Mouse (Mus musculus): ENCODE results near the gene Amph. TPM values are rescaled to one million over a fixed set of nuclear protein-coding genes. Genes with fewer than 3 reads are reported as not detected.

Amph gene
- total and polyA plus RNA-seq, 3 experiments: not detected

- DNase-seq (ENCODE audit: extremely low read depth): no peak
- no peak overlapping the region for H3K9ac ChIP-seq (ENCODE audit: insufficient read depth, low read depth)
- no peaks in the 10 kb centered on the region for H3K79me2 ChIP-seq (replicated peaks; ENCODE audit: control insufficient read depth, extremely low read depth, insufficient read depth, poor library complexity, severe bottlenecking)
- H3K27me3 ChIP-seq (replicated peaks): no peaks in the 10 kb centered on the region
- H3K4me1 ChIP-seq (ENCODE audit: control insufficient read depth in 1 of 2, insufficient read depth in 2 of 2): peaks cover 0 to 5% of the 10 kb centered on the region in 2 experiments; a peak in 3 of 4 replicates
- no peak overlapping the region for H3K4me2 ChIP-seq (ENCODE audit: insufficient read depth, low read depth, poor library complexity, severe bottlenecking)
- no peak overlapping the region for H3K27ac ChIP-seq (ENCODE audit: insufficient read depth, low read depth)
- dilution Hi-C loops (cut with MboI; ENCODE audit: extremely low pct_ligation_motif_present, extremely low pct_unique_long_range_greater_than_20kb, low sequenced_read_pairs): no loop called here
- H3K4me3 ChIP-seq (replicated peaks in 1 of 3; ENCODE audit: low read depth in 2 of 3, low read length in 2 of 3, poor library complexity in 1 of 3): no peak overlapping the region
- H3K36me3 ChIP-seq (replicated peaks in 1 of 2; ENCODE audit: control insufficient read depth in 1 of 2, insufficient read depth in 1 of 2, low read length in 1 of 2): no peaks in the 10 kb centered on the region
- H3K9me3 ChIP-seq (replicated peaks; ENCODE audit: low read length): no peaks in the 10 kb centered on the region
- TF ChIP-seq MAZ (IDR thresholded peaks at IDR 0.05; ENCODE audit: low read depth, low read length) (no peak), ZMIZ1 (IDR thresholded peaks at IDR 0.05; ENCODE audit: low read depth, low read length) (no peak), RCOR1 (conservative IDR thresholded peaks at IDR 0.05; ENCODE audit: low read depth, low read length) (no peak), NELFE (IDR thresholded peaks at IDR 0.05; ENCODE audit: low read depth, low read length) (no peak), USF2 (conservative IDR thresholded peaks at IDR 0.05; ENCODE audit: low read depth, low read length) (no peak), MXI1 (IDR thresholded peaks at IDR 0.05; ENCODE audit: low read depth, low read length) (no peak), TCF12 (IDR thresholded peaks at IDR 0.05; ENCODE audit: low read depth, low read length) (no peak), PAX5 (IDR thresholded peaks at IDR 0.05; ENCODE audit: low read length) (no peak), KAT2A (IDR thresholded peaks at IDR 0.05; ENCODE audit: insufficient replicate concordance, low read length) (no peak), E2F4 (IDR thresholded peaks at IDR 0.05; ENCODE audit: insufficient replicate concordance, low read depth, low read length) (no peak), POLR2A (IDR thresholded peaks at IDR 0.05; ENCODE audit: low read depth, low read length) (no peak), GABPA (IDR thresholded peaks at IDR 0.05; ENCODE audit: insufficient replicate concordance, low read depth, low read length) (no peak), EP300 (IDR thresholded peaks at IDR 0.05; ENCODE audit: low read length) (no peak), MYC (IDR thresholded peaks at IDR 0.05; ENCODE audit: low read depth, low read length) (no peak), CHD2 (IDR thresholded peaks at IDR 0.05; ENCODE audit: low read length) (no peak), JUND (conservative IDR thresholded peaks at IDR 0.05; ENCODE audit: low read depth, low read length) (no peak), BHLHE40 (IDR thresholded peaks at IDR 0.05; ENCODE audit: low read depth, low read length) (no peak)
- in situ Hi-C loops (cut with MboI; ENCODE audit: low pct_ligation_motif_present, low pct_unique_long_range_greater_than_20kb, low sequenced_read_pairs): no loop called here
Observed at GRCm38 (mm10) chr13:19137932-19138331, 189.9 kb downstream of the Amph start.

DNA sequence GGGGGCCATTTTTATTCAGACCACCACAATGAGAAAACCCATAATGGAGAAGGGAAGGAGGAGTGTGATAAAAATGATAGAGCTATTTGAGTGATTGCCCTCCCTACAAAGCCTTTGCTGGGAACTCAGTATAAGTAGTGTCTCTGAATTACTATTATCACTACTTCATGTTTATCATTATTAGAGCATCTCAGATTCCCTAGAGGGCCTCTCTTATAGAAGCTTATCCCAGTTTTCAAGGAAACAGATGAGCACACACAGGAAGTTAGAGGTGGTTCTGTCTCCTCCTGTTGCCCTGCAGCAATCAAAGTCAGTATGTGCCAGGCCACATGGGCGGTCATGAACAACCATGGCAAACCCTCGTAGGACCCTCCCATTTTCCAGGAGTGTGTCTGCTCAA lies 190.5 kb downstream of the Amph start:
- Histone ChIP-seq H3K27me3 (replicated peaks) (no peaks in the 10 kb centered on the region), H3K4me3 (replicated peaks in 1 of 3; ENCODE audit: low read depth in 2 of 3, low read length in 2 of 3, poor library complexity in 1 of 3) (no peak overlapping the region), H3K9me3 (replicated peaks; ENCODE audit: low read length) (no peaks in the 10 kb centered on the region), H3K79me2 (replicated peaks; ENCODE audit: control insufficient read depth, extremely low read depth, insufficient read depth, poor library complexity, severe bottlenecking) (no peaks in the 10 kb centered on the region), H3K4me2 (ENCODE audit: insufficient read depth, low read depth, poor library complexity, severe bottlenecking) (no peak overlapping the region), H3K9ac (ENCODE audit: insufficient read depth, low read depth) (no peak overlapping the region), H3K4me1 (ENCODE audit: control insufficient read depth in 1 of 2, insufficient read depth in 2 of 2) (peaks cover 0 to 5% of the 10 kb centered on the region in 2 experiments; a peak in 3 of 4 replicates), H3K36me3 (replicated peaks in 1 of 2; ENCODE audit: control insufficient read depth in 1 of 2, insufficient read depth in 1 of 2, low read length in 1 of 2) (no peaks in the 10 kb centered on the region), H3K27ac (ENCODE audit: insufficient read depth, low read depth) (no peak overlapping the region)
- no peak for DNase-seq (ENCODE audit: extremely low read depth)
- in situ Hi-C loops (cut with MboI; ENCODE audit: low pct_ligation_motif_present, low pct_unique_long_range_greater_than_20kb, low sequenced_read_pairs): no loop called here
- TF ChIP-seq MYC (IDR thresholded peaks at IDR 0.05; ENCODE audit: low read depth, low read length) (no peak), GABPA (IDR thresholded peaks at IDR 0.05; ENCODE audit: insufficient replicate concordance, low read depth, low read length) (no peak), JUN (IDR thresholded peaks at IDR 0.05; ENCODE audit: insufficient read depth, low read depth, low read length) (no peak), MXI1 (IDR thresholded peaks at IDR 0.05; ENCODE audit: low read depth, low read length) (no peak), NRF1 (IDR thresholded peaks at IDR 0.05; ENCODE audit: low read depth, low read length) (no peak), ELF1 (IDR thresholded peaks at IDR 0.05; ENCODE audit: low read depth, low read length) (no peak), MAFK (IDR thresholded peaks at IDR 0.05; ENCODE audit: insufficient replicate concordance, low read length) (no peak), USF2 (conservative IDR thresholded peaks at IDR 0.05; ENCODE audit: low read depth, low read length) (no peak), ZMIZ1 (IDR thresholded peaks at IDR 0.05; ENCODE audit: low read depth, low read length) (no peak), MEF2A (IDR thresholded peaks at IDR 0.05; ENCODE audit: borderline replicate concordance, low read depth, low read length) (no peak), PAX5 (IDR thresholded peaks at IDR 0.05; ENCODE audit: low read length) (no peak), MAX (IDR thresholded peaks at IDR 0.05; ENCODE audit: low read length) (no peak), EP300 (IDR thresholded peaks at IDR 0.05; ENCODE audit: low read length) (no peak)
- dilution Hi-C loops (cut with MboI; ENCODE audit: extremely low pct_ligation_motif_present, extremely low pct_unique_long_range_greater_than_20kb, low sequenced_read_pairs): no loop called here
